Mouse (Mus musculus): Measurements from ENCODE around the gene Etv5. TPM values are rescaled to one million over a fixed set of nuclear protein-coding genes. Genes with fewer than 3 reads are reported as not detected.

The Etv5 gene
- polyA plus RNA-seq, 1 experiment from 2014 or later = 23.8 TPM

GRCm38 (mm10) chr16:22429377-22429776 lies 10.1 kb downstream of the Etv5 start:
- Histone ChIP-seq H3K4me3 (peak overlapping the region; percentile 16), H3K4me2 (peak overlapping the region; percentile 63), H3K27ac (ENCODE audit: poor library complexity, severe bottlenecking) (peak overlapping the region; percentile 70), H3K9ac (peak overlapping the region; percentile 40; the same call in 1 of the 2 replicates), H3K36me3 (peaks cover 11% of the 10 kb centered on the region), H3K9me3 (replicated peaks) (no peaks in the 10 kb centered on the region), H3K4me1 (replicated peaks) (peaks cover 42% of the 10 kb centered on the region), H3K27me3 (replicated peaks) (no peaks in the 10 kb centered on the region)
- 0 out of 2 replicates have a peak, but pooled peaks have one; percentile 33 for ATAC-seq (ENCODE audit: insufficient number of reproducible peaks, low FRiP score)
- WGBS = 8% methylated on average over 8 of the region's 8 CpGs

- peaks cover 11% of the 10 kb centered on the region for H3K36me3 ChIP-seq
- 8% methylated on average over 9 of the region's 9 CpGs for WGBS
- H3K4me2 ChIP-seq = peak overlapping the region; percentile 63
- H3K4me1 ChIP-seq (replicated peaks) = peaks cover 37% of the 10 kb centered on the region
- H3K9me3 ChIP-seq (replicated peaks) = no peaks in the 10 kb centered on the region
- H3K4me3 ChIP-seq = peak overlapping the region; percentile 16
- ATAC-seq (ENCODE audit: insufficient number of reproducible peaks, low FRiP score) = peak; percentile 86
- no peaks in the 10 kb centered on the region for H3K27me3 ChIP-seq (replicated peaks)
- peak overlapping the region; percentile 40; the same call in 1 of the 2 replicates for H3K9ac ChIP-seq
- peak overlapping the region; percentile 70 for H3K27ac ChIP-seq (ENCODE audit: poor library complexity, severe bottlenecking)
These were observed 10.6 kb downstream of the Etv5 start for GRCm38 (mm10) chr16:22428853-22429341.

DNA sequence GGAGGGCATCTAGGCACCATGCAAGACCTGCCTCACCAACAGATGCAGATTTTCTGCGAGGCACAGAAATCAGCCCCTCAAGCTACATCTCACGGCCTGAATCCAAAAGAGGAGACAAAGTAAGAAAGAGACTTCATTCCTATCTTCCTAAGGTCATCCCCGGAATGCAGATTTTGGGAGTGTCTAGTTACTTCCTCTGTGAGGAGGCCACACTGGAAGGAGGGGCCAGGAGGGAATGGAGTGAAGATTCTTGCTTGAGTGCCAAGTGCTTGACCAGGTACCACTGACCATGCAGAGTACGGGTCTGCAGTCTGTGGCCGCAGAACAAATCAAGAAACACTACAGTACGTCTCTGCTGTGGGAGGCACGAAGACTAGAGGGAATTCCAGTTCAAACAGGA lies 12.7 kb downstream of the Etv5 start:
- Histone ChIP-seq H3K27ac (ENCODE audit: poor library complexity, severe bottlenecking) (no peak overlapping the region), H3K36me3 (peaks cover 9% of the 10 kb centered on the region), H3K27me3 (replicated peaks) (no peaks in the 10 kb centered on the region), H3K9ac (no peak overlapping the region), H3K4me2 (no peak overlapping the region), H3K4me1 (replicated peaks) (peaks cover 33% of the 10 kb centered on the region), H3K9me3 (replicated peaks) (no peaks in the 10 kb centered on the region), H3K4me3 (no peak overlapping the region)
- 69% methylated on average over 7 of the region's 7 CpGs for WGBS
- ATAC-seq (ENCODE audit: insufficient number of reproducible peaks, low FRiP score) = no peak

GRCm38 (mm10) chr16:22422256-22422655 lies 17.3 kb downstream of the Etv5 start:
- no peak overlapping the region for H3K27ac ChIP-seq (ENCODE audit: poor library complexity, severe bottlenecking)
- WGBS = 83% methylated on average over 5 of the region's 5 CpGs
- peaks cover 6% of the 10 kb centered on the region for H3K4me1 ChIP-seq (replicated peaks)
- no peaks in the 10 kb centered on the region for H3K9me3 ChIP-seq (replicated peaks)
- H3K27me3 ChIP-seq (replicated peaks) = no peaks in the 10 kb centered on the region
- H3K36me3 ChIP-seq = peaks cover 8% of the 10 kb centered on the region
- no peak overlapping the region for H3K4me3 ChIP-seq
- H3K9ac ChIP-seq = no peak overlapping the region
- no peak overlapping the region for H3K4me2 ChIP-seq
- ATAC-seq (ENCODE audit: insufficient number of reproducible peaks, low FRiP score) = no peak

DNA sequence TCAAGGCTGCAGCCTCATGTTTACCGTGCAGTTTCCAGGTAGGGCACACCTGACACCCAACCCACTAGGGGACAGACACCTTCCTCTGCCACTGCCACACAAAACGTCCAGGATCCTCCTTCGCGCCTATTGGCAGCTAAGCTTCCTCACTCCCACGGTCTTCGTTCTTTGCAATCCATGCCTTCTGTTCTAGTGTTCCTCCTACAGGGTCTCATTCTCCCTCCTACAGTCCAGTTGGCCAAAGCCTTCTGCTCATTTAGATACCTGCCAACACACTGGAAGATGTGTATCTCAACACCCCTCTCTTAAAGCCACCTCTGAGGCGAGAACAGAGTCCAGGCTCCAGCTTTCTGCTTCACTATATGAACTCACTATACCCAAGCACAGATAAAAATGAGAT lies 21.6 kb downstream of the Etv5 start:
- H3K9ac ChIP-seq = no peak overlapping the region
- H3K9me3 ChIP-seq (replicated peaks) = no peaks in the 10 kb centered on the region
- ATAC-seq (ENCODE audit: insufficient number of reproducible peaks, low FRiP score) = no peak
- no peak overlapping the region for H3K4me2 ChIP-seq
- 88% methylated on average over 7 of the region's 7 CpGs for WGBS
- no peak overlapping the region for H3K4me3 ChIP-seq
- H3K36me3 ChIP-seq = peaks cover 7% of the 10 kb centered on the region
- H3K27me3 ChIP-seq (replicated peaks) = no peaks in the 10 kb centered on the region
- no peak overlapping the region for H3K27ac ChIP-seq (ENCODE audit: poor library complexity, severe bottlenecking)
- H3K4me1 ChIP-seq (replicated peaks) = peaks cover 23% of the 10 kb centered on the region

- Histone ChIP-seq H3K9me3 (replicated peaks) (no peaks in the 10 kb centered on the region), H3K9ac (no peak overlapping the region), H3K27ac (ENCODE audit: poor library complexity, severe bottlenecking) (no peak overlapping the region), H3K36me3 (peaks cover 7% of the 10 kb centered on the region; the same call in 1 of the 2 replicates), H3K4me2 (no peak overlapping the region), H3K4me3 (no peak overlapping the region), H3K4me1 (replicated peaks) (peaks cover 27% of the 10 kb centered on the region), H3K27me3 (replicated peaks) (no peaks in the 10 kb centered on the region)
- no peak for ATAC-seq (ENCODE audit: insufficient number of reproducible peaks, low FRiP score)
- WGBS = 82% methylated on average over 8 of the region's 8 CpGs
These were observed 22.5 kb downstream of the Etv5 start for GRCm38 (mm10) chr16:22417044-22417443.

DNA sequence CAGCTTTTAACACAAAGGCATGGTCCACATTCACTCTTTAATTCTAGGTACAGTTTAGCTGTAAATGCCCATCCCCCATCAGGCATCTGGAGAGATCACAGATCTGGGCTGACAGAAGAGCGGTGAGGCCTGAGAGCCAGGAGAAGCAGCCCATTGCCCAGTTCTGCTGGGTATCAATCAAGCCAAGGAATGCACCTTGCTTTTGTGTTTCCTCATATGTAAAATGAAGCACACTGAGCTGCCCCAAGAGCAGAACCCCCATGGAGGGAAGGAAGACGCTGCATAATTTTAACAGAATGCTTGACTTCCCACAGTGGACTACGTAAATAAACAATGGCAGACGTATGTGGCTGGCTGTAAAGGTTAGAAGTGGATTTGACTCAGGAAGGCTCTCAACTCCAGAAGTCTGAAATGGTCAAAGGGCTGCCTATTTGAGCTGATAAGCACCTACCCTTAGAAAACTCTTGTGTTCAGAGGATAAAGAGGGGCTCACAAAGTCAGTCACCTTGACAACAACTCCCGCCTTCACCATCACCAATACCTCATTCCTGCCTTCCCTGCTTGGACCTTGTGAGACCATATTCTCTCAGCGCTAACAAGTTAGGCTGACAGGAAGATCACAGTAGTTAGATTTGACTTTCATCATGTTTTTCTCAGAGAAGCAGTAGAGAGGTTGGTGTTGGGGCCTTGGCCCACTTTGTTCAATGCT lies 23.2 kb downstream of the Etv5 start:
- WGBS = 57% methylated on average over 6 of the region's 6 CpGs
- Histone ChIP-seq H3K4me3 (no peak overlapping the region), H3K27ac (ENCODE audit: poor library complexity, severe bottlenecking) (no peak overlapping the region), H3K4me1 (replicated peaks) (peaks cover 27% of the 10 kb centered on the region), H3K36me3 (peaks cover 11% of the 10 kb centered on the region), H3K4me2 (no peak overlapping the region), H3K27me3 (replicated peaks) (no peaks in the 10 kb centered on the region), H3K9ac (no peak overlapping the region), H3K9me3 (replicated peaks) (no peaks in the 10 kb centered on the region)
- no peak for ATAC-seq (ENCODE audit: insufficient number of reproducible peaks, low FRiP score)

- Histone ChIP-seq H3K4me1 (replicated peaks) (peaks cover 21% of the 10 kb centered on the region), H3K4me3 (no peak overlapping the region), H3K4me2 (no peak overlapping the region), H3K27me3 (replicated peaks) (no peaks in the 10 kb centered on the region), H3K36me3 (peaks cover 16% of the 10 kb centered on the region), H3K27ac (ENCODE audit: poor library complexity, severe bottlenecking) (no peak overlapping the region), H3K9me3 (replicated peaks) (no peaks in the 10 kb centered on the region), H3K9ac (no peak overlapping the region)
- 90% methylated on average over 9 of the region's 9 CpGs for WGBS
- no peak for ATAC-seq (ENCODE audit: insufficient number of reproducible peaks, low FRiP score)
These were observed 25.2 kb downstream of the Etv5 start for GRCm38 (mm10) chr16:22414205-22414754.

DNA sequence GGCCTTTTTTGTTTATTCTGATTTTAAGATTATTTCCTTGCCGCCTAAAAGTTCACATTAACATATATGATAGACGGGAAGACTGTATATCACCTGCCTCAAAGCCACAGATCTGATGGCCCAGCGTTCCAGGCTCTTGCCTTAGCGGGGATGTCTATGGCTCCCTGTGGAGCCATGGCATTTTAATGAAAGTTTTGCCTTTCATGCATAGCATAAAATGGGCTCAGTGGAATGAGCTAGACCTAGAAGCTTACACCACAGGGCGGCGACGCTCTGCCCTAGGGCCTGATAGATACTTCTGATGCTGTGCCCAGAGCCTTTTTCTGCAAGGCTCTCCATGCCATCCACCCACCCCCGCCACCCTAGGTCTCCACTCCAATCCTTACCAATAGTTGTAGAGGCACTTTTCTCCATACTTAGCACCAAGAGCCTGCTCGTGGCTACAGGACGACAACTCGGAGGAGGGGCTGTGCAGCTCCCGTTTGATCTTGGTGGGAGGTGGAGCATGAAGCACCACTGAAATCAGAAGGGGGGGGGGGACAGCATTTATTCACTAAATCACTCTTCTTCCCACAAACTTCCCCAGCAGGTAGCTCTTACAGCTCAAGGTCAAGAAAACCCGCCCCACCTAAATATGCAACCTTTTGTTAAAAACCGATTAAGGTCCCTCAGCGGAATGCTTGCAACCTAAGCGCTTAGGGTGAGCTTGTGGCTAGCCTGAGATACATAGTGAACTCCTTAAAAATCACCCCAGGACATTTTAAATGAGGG lies 26.9 kb downstream of the Etv5 start:
- H3K9me3 ChIP-seq (replicated peaks) = no peaks in the 10 kb centered on the region
- H3K9ac ChIP-seq = no peak overlapping the region
- no peak overlapping the region for H3K4me2 ChIP-seq
- no peak overlapping the region for H3K4me3 ChIP-seq
- H3K36me3 ChIP-seq = peaks cover 17% of the 10 kb centered on the region
- peaks cover 21% of the 10 kb centered on the region for H3K4me1 ChIP-seq (replicated peaks)
- WGBS = 60% methylated on average over 16 of the region's 16 CpGs
- no peak for ATAC-seq (ENCODE audit: insufficient number of reproducible peaks, low FRiP score)
- H3K27ac ChIP-seq (ENCODE audit: poor library complexity, severe bottlenecking) = no peak overlapping the region
- H3K27me3 ChIP-seq (replicated peaks) = no peaks in the 10 kb centered on the region

GRCm38 (mm10) chr16:22411764-22412163 lies 27.8 kb downstream of the Etv5 start:
- no peak overlapping the region for H3K4me2 ChIP-seq
- ATAC-seq (ENCODE audit: insufficient number of reproducible peaks, low FRiP score) = no peak
- H3K4me3 ChIP-seq = no peak overlapping the region
- 41% methylated on average over 11 of the region's 11 CpGs for WGBS
- no peaks in the 10 kb centered on the region for H3K9me3 ChIP-seq (replicated peaks)
- peaks cover 20% of the 10 kb centered on the region for H3K36me3 ChIP-seq
- peaks cover 18% of the 10 kb centered on the region for H3K4me1 ChIP-seq (replicated peaks)
- no peak overlapping the region for H3K9ac ChIP-seq
- H3K27me3 ChIP-seq (replicated peaks) = no peaks in the 10 kb centered on the region
- H3K27ac ChIP-seq (ENCODE audit: poor library complexity, severe bottlenecking) = no peak overlapping the region

DNA sequence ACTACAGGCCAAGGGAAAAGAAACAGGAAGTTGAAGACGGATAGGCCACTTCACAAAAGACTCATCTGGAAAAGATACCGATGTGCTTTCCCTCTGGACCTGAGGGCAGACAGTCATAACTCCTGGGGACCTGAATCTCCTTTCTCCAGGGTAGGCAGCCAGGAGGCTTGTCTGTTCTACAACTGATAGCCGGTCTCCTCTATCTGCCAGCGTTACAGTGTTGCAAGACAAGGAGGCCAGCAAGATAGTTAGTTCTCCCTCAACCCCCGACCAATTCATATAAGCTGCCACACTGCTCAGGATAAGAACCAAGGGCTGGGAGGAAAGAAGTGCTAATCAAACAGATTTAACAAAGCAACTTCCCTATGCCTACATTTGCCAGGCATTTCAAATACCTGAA lies 29.5 kb downstream of the Etv5 start:
- H3K27ac ChIP-seq (ENCODE audit: poor library complexity, severe bottlenecking) = no peak overlapping the region
- H3K4me2 ChIP-seq = no peak overlapping the region
- no peaks in the 10 kb centered on the region for H3K27me3 ChIP-seq (replicated peaks)
- peaks cover 28% of the 10 kb centered on the region for H3K36me3 ChIP-seq
- 0 out of 2 replicates have a peak, but pooled peaks cover 8% of the 10 kb centered on the region for H3K4me1 ChIP-seq (replicated peaks)
- ATAC-seq (ENCODE audit: insufficient number of reproducible peaks, low FRiP score) = no peak
- no peak overlapping the region for H3K4me3 ChIP-seq
- WGBS = 39% methylated on average over 5 of the region's 5 CpGs
- no peak overlapping the region for H3K9ac ChIP-seq
- H3K9me3 ChIP-seq (replicated peaks) = no peaks in the 10 kb centered on the region

Measured in heart, embryonic 12.5 days (tissue).